Mouse (Mus musculus) CH12F3 (cell line): ENCODE results near the gene Adcyap1r1.

Experiments used
- in situ Hi-C: fragments of 300-500 bp; cut with MboI; formaldehyde crosslinking; loops from 2 replicates; pipeline ENCODE4 v1.14.3; 2020; ENCODE audit warnings: low sequenced_read_pairs

The Adcyap1r1 gene

GRCm38 (mm10) chr6:55448199-55448598 is 3.6 kb upstream of the Adcyap1r1 start:
- in situ Hi-C loops = no loop called here

DNA sequence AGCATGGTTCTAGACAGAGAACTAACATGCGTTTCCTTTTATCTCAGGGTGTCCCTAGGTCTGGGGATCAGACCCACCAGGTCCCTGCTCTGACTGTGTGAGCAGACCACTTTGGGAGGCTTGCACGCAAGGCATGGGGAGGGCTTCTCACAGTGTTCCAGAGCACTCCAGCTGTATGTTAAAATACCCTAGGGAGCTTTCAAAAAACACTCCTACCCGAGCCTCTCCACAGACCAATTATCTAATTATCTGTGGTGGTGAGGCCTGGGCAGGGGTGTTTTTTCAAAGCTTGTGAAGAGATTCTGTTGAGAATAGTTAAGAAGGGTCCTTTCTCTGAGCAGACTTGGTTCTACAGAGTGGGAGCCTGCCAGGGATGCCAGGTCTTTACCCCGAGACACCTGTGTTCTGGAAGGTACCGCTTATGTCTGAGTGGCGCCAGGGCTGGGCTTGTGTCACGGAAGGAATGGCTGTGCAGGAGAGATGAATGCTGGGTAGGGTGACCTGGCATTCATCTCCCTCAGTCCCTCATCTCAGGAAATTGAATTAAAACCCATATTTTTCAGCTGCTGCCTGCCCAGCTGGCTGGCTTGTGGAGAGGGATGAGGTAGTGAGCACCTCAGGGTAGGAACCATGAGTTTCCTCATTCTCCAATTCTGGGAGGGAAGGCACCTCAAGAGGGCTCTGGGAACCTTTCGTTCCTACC is 2.7 kb upstream of the Adcyap1r1 start:
- in situ Hi-C loops = no loop called here

DNA sequence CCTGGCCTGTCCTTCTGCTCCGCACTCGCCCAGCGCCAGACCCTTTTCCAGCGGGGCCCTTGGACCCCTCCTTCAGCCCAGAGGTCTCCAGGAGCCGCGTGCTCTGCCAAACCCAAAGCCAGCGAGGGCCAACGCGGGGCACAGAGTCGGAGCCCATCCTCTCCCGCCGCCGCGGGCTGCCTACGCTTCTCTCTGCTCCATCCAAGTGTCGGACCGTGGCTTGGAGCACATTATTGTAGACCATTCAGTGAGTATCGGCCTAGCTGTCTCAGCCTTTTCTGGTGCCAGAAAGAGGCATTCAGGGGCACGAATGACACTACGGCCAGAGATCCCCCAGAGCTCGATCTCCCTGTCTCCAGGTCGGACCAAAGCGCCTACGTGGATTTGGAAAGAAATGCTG is 603 bp downstream of the Adcyap1r1 start:
- in situ Hi-C loops = no loop called here

DNA sequence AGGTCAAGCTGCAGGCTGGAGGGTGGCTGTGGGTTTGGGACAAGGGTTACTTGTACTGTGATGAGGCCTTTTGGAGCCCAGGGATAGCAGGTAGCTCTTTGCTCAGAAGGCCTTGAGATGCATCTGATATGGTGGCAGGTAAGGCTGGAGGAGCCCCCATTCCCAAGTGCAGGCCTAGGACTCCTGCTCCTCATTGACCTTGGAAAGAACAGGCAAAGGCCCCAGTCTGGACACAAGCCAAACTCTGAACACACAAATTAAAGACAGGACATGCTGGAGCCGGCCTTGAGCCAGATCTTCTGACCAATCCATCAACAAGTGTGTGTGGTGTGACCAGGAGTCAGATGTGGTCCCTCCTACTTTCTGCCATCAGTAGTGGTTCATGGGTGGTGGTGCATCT is 1.8 kb downstream of the Adcyap1r1 start:
- in situ Hi-C loops = no loop called here

- in situ Hi-C loops = no loop called here
These were observed 3.9 kb downstream of the Adcyap1r1 start for GRCm38 (mm10) chr6:55455641-55456040.

DNA sequence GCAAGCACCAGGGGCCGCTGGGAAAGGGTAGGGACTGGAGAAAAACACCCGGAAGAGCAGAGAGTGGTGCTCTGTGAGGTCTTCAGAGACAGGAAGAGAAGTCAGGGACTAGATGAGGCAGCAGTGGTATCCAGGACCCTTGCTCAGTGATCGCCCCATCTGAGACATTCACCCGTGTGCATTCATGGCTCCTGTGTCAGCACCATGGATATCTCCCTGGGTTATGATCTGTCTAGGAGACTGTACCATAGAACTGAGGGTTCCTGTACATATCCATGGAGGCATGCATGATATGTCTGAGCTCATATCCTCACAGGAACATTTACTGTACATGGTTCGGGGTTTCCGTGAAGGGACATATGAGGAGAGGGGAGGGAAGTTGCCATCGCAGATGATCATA is 5.9 kb downstream of the Adcyap1r1 start:
- in situ Hi-C loops = no loop called here

- in situ Hi-C loops = no loop called here
These were observed 6.4 kb downstream of the Adcyap1r1 start for GRCm38 (mm10) chr6:55458156-55458555.

- in situ Hi-C loops = no loop called here
These were observed 8.0 kb downstream of the Adcyap1r1 start for GRCm38 (mm10) chr6:55459545-55460397.

- in situ Hi-C loops = no loop called here
These were observed 9.4 kb downstream of the Adcyap1r1 start for GRCm38 (mm10) chr6:55461141-55461540.

GRCm38 (mm10) chr6:55461678-55462077 is 9.9 kb downstream of the Adcyap1r1 start:
- in situ Hi-C loops = no loop called here

- in situ Hi-C loops = no loop called here
These were observed 10.6 kb downstream of the Adcyap1r1 start for GRCm38 (mm10) chr6:55462394-55462793.

DNA sequence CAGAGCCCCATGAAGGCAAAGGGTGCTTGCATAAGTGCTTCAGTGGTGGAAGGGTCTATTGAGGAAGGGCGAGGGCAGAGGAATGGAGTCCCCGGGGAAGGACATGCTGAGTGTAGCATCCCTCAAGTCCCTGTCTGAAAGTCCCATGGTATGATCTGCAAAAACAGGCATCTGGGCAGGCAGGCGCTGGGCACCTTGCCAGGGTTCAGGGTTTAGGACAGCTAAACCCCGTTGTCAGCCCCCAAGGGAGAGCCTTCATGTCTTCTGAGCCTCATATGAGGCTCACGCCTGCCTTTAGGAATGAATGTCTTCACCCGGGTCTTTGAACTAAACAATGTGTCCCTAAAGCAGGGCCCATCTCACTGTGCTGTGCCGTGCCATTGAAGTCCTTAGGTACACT is 12.2 kb downstream of the Adcyap1r1 start:
- in situ Hi-C loops = no loop called here

- in situ Hi-C loops = no loop called here
These were observed 13.5 kb downstream of the Adcyap1r1 start for GRCm38 (mm10) chr6:55465311-55465710.

- in situ Hi-C loops = no loop called here
These were observed 14.6 kb downstream of the Adcyap1r1 start for GRCm38 (mm10) chr6:55466301-55466761.

DNA sequence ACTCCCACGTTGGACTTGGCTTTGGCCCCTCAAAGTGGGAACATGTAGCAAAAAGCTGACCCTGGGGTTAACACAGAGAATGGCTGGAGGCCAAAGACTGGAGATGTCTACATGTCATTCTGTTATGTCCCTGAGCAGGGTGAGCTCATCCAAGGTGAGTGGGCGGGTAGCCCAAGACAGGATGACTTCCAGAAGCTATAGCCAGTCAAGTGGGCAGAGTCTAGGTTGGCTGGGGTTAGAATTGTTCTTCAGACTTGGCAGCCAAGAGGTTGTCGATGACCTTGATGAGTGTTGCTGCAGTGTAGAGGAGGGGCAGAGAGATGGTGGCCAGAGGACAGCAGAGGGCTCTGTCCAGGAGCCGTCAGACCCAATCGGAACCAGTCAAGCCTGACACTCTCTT is 18.9 kb downstream of the Adcyap1r1 start:
- in situ Hi-C loops = no loop called here

GRCm38 (mm10) chr6:55472381-55472780 is 20.6 kb downstream of the Adcyap1r1 start:
- in situ Hi-C loops = no loop called here

DNA sequence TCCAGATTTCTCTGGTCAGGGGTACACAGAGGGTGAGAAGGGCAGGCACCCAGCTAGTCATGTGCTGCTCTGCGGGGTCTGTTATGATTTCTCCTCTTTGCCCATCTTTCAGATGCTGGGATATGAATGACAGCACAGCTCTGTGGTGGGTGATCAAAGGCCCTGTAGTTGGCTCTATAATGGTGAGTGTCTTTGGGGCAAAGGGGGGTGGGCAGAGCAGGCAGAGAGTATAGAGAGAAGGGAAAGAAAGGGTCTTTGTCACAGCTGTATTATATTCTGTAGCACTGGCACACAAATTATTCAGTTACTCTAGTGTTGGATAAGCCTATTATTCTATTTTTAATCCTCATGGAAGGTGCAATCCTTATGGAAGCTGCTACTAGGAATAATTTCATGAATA is 29.2 kb downstream of the Adcyap1r1 start:
- in situ Hi-C loops = no loop called here

- in situ Hi-C loops = no loop called here
These were observed 30.7 kb downstream of the Adcyap1r1 start for GRCm38 (mm10) chr6:55482471-55482870.

- in situ Hi-C loops = no loop called here
These were observed 31.6 kb downstream of the Adcyap1r1 start for GRCm38 (mm10) chr6:55483360-55483759.

DNA sequence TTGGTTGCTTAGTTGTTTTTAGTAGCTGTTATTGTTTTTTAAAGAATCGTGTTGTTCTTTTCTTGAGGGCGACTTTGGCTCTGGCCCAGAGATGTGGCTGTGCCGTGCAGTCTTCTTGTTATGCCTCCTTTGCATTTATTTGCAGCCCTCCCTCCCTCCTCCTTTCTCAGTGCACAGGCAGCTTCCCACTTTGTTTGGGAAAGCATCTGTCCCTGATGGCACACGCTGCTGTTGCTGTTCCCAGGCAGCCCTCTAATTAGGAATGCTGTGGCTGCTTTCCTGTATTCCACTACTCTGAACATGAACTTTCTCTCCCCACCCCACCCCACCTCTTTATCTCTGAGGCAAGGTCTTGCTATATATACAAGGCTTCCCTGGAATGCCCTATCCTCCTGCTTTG is 32.4 kb downstream of the Adcyap1r1 start:
- in situ Hi-C loops = no loop called here

DNA sequence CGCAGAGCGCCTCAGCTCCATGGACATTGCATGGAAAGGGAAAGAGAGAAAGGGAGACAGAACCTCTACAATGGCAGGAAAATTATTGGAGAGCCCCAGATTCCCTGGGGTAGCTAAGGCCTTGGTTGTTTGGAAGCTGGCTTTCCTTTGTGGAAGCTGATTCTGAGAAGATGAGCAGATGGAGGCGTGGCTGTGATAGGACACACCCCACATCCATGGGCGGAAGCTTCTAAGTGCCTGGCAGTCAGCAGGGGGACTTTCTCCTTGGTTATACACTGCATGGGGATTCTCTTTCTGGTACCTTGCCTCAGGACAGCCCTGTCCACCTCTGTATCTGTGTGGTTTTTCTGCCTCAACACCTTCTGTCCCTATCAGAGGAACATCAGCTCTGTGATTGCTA is 33.4 kb downstream of the Adcyap1r1 start:
- in situ Hi-C loops = no loop called here

DNA sequence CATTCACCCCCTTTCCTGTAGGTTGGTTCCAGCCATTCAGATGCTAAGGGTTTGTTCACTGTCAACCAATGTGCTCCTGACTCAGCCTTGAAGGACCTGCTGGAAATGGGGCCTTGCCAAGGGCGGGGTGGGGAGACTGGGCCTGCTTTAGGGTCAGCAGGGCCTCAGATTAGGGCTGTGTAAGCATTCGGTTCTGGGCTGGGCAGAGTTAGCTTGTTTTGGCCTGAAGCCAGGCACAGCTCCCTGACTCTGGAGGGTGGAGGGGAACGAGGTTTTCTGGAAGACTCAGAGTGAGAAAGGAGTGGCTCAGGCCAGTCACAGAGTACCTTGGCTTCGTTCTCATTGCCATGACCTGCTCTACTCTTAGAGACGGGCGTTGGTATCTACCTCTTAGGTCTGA is 35.9 kb downstream of the Adcyap1r1 start:
- in situ Hi-C loops = no loop called here
